Mouse (Mus musculus) bone marrow, adult 2 months (tissue): ENCODE measurements around the gene Wdpcp.

ENCODE experiments used
- CTCF ChIP-seq: fragments of 200-500 bp; IDR thresholded peaks from 2 replicates; pipeline ENCODE4 v1.5.1; 2011; ENCODE audit warnings: low read length, control low read depth; ENCODE audit not compliant: control insufficient read depth, insufficient read depth
- POLR2A ChIP-seq: fragments of 200-500 bp; IDR thresholded peaks from 2 replicates; pipeline ENCODE4 v1.6.1; 2011; ENCODE audit warnings: low read depth, mild to moderate bottlenecking, control low read depth, low read length, borderline replicate concordance; ENCODE audit not compliant: control insufficient read depth

GRCm38 (mm10) chr11:21646136-21646535 lies 74.1 kb downstream of the Wdpcp start:
- TF ChIP-seq CTCF: no peak
- TF ChIP-seq POLR2A: no peak
